23 mouse cellular contexts compared by ENCODE assay signal in the genomic region with DNA sequence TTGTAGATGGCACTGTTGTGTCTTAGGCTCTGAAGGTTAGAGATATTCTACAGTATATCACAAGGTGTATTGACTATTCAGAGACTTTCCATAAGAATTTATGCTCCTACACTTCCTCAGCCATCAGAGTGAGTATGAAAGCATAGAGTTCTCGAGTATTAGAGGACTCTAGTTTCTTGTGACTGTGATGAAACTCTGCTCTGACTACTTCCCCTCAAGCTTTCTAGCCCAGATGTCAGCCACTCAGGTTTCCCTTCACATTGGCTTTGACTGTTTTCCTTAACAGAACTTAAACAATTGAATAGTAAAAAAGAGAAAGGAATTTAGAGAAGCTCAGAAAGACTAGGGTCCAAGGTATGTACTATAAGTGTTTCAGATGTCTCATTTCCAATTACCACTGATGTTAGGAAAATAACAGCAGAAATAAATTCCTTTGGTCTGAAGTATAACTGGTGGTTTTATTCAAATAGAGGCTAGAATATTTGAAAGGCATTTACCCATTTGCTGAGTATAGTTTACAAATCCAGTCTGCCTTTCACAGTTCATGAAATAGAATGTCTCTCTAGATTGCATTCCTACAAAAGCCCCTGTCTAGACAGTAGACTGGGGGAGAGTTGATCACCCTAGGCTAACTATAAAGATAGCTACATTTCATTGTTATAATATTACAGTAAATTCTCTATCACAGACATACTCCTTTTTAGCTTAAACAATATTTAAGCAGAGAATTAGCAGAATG.
DNase-seq lines count a peak whose midpoint lies in the region; ATAC-seq and TF ChIP-seq lines count a peak whose summit lies in the region.
"Had no signal": no experiment of that assay in that cellular context is flagged by ENCODE, and none has a peak within 500 bp of the region (broad histone marks: within the 10 kb centered on the region; RNA-seq: fewer than 3 reads in every experiment).

No protein-coding gene starts in this region.

- H3K9ac ChIP-seq in embryonic facial prominence, embryonic 14.5 days (ENCODE audit: low read depth, low read length), result no peak overlapping the region
- no peak overlapping the region for H3K9ac ChIP-seq in forebrain, postnatal 0 days
- H3K9ac ChIP-seq: embryonic facial prominence, embryonic 13.5 days had no signal

- H3K27me3 ChIP-seq in embryonic facial prominence, embryonic 14.5 days (replicated peaks; ENCODE audit: control insufficient read depth, insufficient read depth, low read length), result no peaks in the 10 kb centered on the region
- H3K27me3 ChIP-seq in embryonic facial prominence, embryonic 10.5 days (replicated peaks; ENCODE audit: low read depth, poor library complexity, severe bottlenecking), result no peaks in the 10 kb centered on the region
- H3K27me3 ChIP-seq in forebrain, postnatal 0 days (ENCODE audit: insufficient read depth, low read length), result no peaks in the 10 kb centered on the region
- H3K27me3 ChIP-seq: CH12.LX; embryonic facial prominence, embryonic 13.5 days had no signal

- WGBS in embryonic facial prominence, embryonic 14.5 days, result 60% methylated on average over 1 of the region's 1 CpGs
- 77% methylated on average over 1 of the region's 1 CpGs for WGBS in embryonic facial prominence, embryonic 10.5 days
- 70% methylated on average over 1 of the region's 1 CpGs for WGBS in forebrain, postnatal 0 days

- no peak overlapping the region for H3K4me2 ChIP-seq in embryonic facial prominence, embryonic 14.5 days (ENCODE audit: low read depth, low read length)
- no peak overlapping the region for H3K4me2 ChIP-seq in forebrain, postnatal 0 days (ENCODE audit: low read depth)
- H3K4me2 ChIP-seq: embryonic facial prominence, embryonic 13.5 days had no signal

- no peaks in the 10 kb centered on the region for H3K4me1 ChIP-seq in embryonic facial prominence, embryonic 14.5 days (ENCODE audit: control insufficient read depth, insufficient read depth, low read length)
- no peaks in the 10 kb centered on the region for H3K4me1 ChIP-seq in embryonic facial prominence, embryonic 10.5 days
- H3K4me1 ChIP-seq in forebrain, postnatal 0 days (ENCODE audit: insufficient read depth), result no peaks in the 10 kb centered on the region
- H3K4me1 ChIP-seq: embryonic facial prominence, embryonic 13.5 days had no signal

- H3K36me3 ChIP-seq in embryonic facial prominence, embryonic 14.5 days (ENCODE audit: control insufficient read depth, insufficient read depth, low read length), result no peaks in the 10 kb centered on the region
- H3K36me3 ChIP-seq in embryonic facial prominence, embryonic 10.5 days (replicated peaks), result no peaks in the 10 kb centered on the region
- no peaks in the 10 kb centered on the region for H3K36me3 ChIP-seq in forebrain, postnatal 0 days (ENCODE audit: insufficient read depth)
- H3K36me3 ChIP-seq: embryonic facial prominence, embryonic 13.5 days; G1E had no signal

- no peak for TF ChIP-seq CTCF in forebrain, postnatal 0 days (IDR thresholded peaks at IDR 0.05; ENCODE audit: low read depth)

- peak; percentile 4 for DNase-seq in embryonic facial prominence, embryonic 14.5 days (ENCODE audit: low spot score)
- no peak for DNase-seq in embryonic facial prominence, embryonic 10.5 days (ENCODE audit: low spot score)
- DNase-seq in embryo, embryonic 10.5 days (ENCODE audit: low spot score), result no peak
- no peak for DNase-seq in forebrain, postnatal 0 days
- DNase-seq: adrenal gland, adult 8-10 months; adrenal gland, postnatal 14 days; adrenal gland, postnatal 36 days; B cell, adult 2 months; cerebellum, adult 11 months; cerebellum, adult 18-20 months; cerebellum, adult 8-10 months; cerebellum, adult 9-11 months; cerebellum, postnatal 14 days; cerebellum, postnatal 36 days had no signal

- ATAC-seq in embryonic facial prominence, embryonic 14.5 days (ENCODE audit: low read depth), result no peak
- ATAC-seq in granulocyte monocyte progenitor cell, adult 5-6 weeks (replicated peaks; ENCODE audit: poor library complexity, severe bottlenecking), result peak; percentile 63
- ATAC-seq in megakaryocyte progenitor cell, adult 5-6 weeks (replicated peaks; ENCODE audit: poor library complexity), result 0 out of 2 replicates have a peak, but pooled peaks have one; percentile 37
- ATAC-seq in forebrain, postnatal 0 days, result no peak
- ATAC-seq: activated CD4-positive, CD25-positive, alpha-beta regulatory T cell, adult 4 months; CD4-positive, CD25-positive, alpha-beta regulatory T cell, adult 4 months; forebrain, embryonic 14.5 days; forebrain, embryonic 16.5 days had no signal

- no peak overlapping the region for H3K27ac ChIP-seq in embryonic facial prominence, embryonic 14.5 days (replicated peaks; ENCODE audit: low read depth, low read length)
- H3K27ac ChIP-seq in embryonic facial prominence, embryonic 10.5 days (replicated peaks), result no peak overlapping the region
- no peak overlapping the region for H3K27ac ChIP-seq in forebrain, postnatal 0 days (ENCODE audit: low read depth, low read length)
- H3K27ac ChIP-seq: embryonic facial prominence, embryonic 13.5 days had no signal

- H3K9me3 ChIP-seq in embryonic facial prominence, embryonic 14.5 days (ENCODE audit: control insufficient read depth, low read length), result no peaks in the 10 kb centered on the region
- no peaks in the 10 kb centered on the region for H3K9me3 ChIP-seq in embryonic facial prominence, embryonic 10.5 days
- H3K9me3 ChIP-seq in forebrain, postnatal 0 days (ENCODE audit: low read length), result no peaks in the 10 kb centered on the region
- H3K9me3 ChIP-seq: embryonic facial prominence, embryonic 13.5 days; G1E had no signal

- no peak overlapping the region for H3K4me3 ChIP-seq in embryonic facial prominence, embryonic 14.5 days (ENCODE audit: low read depth, low read length)
- H3K4me3 ChIP-seq in embryonic facial prominence, embryonic 10.5 days, result no peak overlapping the region
- no peak overlapping the region for H3K4me3 ChIP-seq in forebrain, postnatal 0 days (ENCODE audit: low read depth, low read length)
- H3K4me3 ChIP-seq: embryonic facial prominence, embryonic 13.5 days had no signal

Comparison
In these comparisons a context has a peak if more than half of its experiments do, and no peak if none do; other contexts are left out.
1. ATAC-seq: peak in granulocyte monocyte progenitor cell, adult 5-6 weeks (single experiment) and megakaryocyte progenitor cell, adult 5-6 weeks (single experiment); none in embryonic facial prominence, embryonic 14.5 days (single experiment) and forebrain, postnatal 0 days (single experiment).